Mouse (Mus musculus) retina, embryonic 14.5 days (tissue): Measurements from ENCODE around the gene Tuba1a.

Experiments
- DNase-seq: peaks from one replicate; pipeline ENCODE4 v3.0.0-alpha.2; 2015; ENCODE audit warnings: low spot score

The Tuba1a gene

GRCm38 (mm10) chr15:98953401-98954356 is at the start of gene Tuba1a, which contains the start of gene Gm49450:
Gene Tuba1a, minus strand, starts transcription at chr15:98953703.
Gene Gm49450, minus strand, starts transcription at chr15:98953551.
- DNase-seq: peak; percentile 100

GRCm38 (mm10) chr15:99001451-99001931 is 48.0 kb upstream of the Tuba1a start:
- no peak for DNase-seq

- peak; percentile 75 for DNase-seq
Observed at GRCm38 (mm10) chr15:99000535-99001283, 47.2 kb upstream of the Tuba1a start.

GRCm38 (mm10) chr15:98998775-98999157 is 45.3 kb upstream of the Tuba1a start:
- no peak for DNase-seq

GRCm38 (mm10) chr15:98997938-98998774 is 44.7 kb upstream of the Tuba1a start:
- peak; percentile 26 for DNase-seq

GRCm38 (mm10) chr15:98996840-98997239 is 43.3 kb upstream of the Tuba1a start:
- no peak for DNase-seq

- no peak for DNase-seq
Observed at GRCm38 (mm10) chr15:98994957-98995520, 41.5 kb upstream of the Tuba1a start.

- peak; percentile 98 for DNase-seq
Observed at GRCm38 (mm10) chr15:98993865-98994264, 40.4 kb upstream of the Tuba1a start.

GRCm38 (mm10) chr15:98993093-98993793 is 39.7 kb upstream of the Tuba1a start:
- DNase-seq: peak; percentile 95

GRCm38 (mm10) chr15:98992086-98992912 is 38.8 kb upstream of the Tuba1a start:
- peak; percentile 59 for DNase-seq

GRCm38 (mm10) chr15:98991540-98992050 is 38.1 kb upstream of the Tuba1a start:
- no peak for DNase-seq

- DNase-seq: peak; percentile 64
Observed at GRCm38 (mm10) chr15:98990669-98991539, 37.4 kb upstream of the Tuba1a start.

- peak; percentile 45 for DNase-seq
Observed at GRCm38 (mm10) chr15:98989701-98990430, 36.4 kb upstream of the Tuba1a start.

- DNase-seq: no peak
Observed at GRCm38 (mm10) chr15:98988787-98989186, 35.3 kb upstream of the Tuba1a start.

- DNase-seq: no peak
Observed at GRCm38 (mm10) chr15:98987661-98988181, 34.2 kb upstream of the Tuba1a start.

GRCm38 (mm10) chr15:98987077-98987630 is 33.7 kb upstream of the Tuba1a start:
- DNase-seq: peak; percentile 82

- DNase-seq: peak; percentile 53
Observed at GRCm38 (mm10) chr15:98985982-98986715, 32.6 kb upstream of the Tuba1a start.
